Mouse (Mus musculus) neural tube, embryonic 11.5 days (tissue): ENCODE measurements around the gene Stat3. TPM values are rescaled to one million over a fixed set of nuclear protein-coding genes. Genes with fewer than 3 reads are reported as not detected.

Experiments
- ATAC-seq: fragments of 200-750 bp; cut with Nextera tagmentation; 2 replicates; pipeline ENCODE4 v1.8.0; 2017; ENCODE audit warnings: moderate number of reproducible peaks, mild to moderate bottlenecking, moderate TSS enrichment, moderate library complexity; ENCODE audit not compliant: insufficient read depth, low FRiP score, low TSS enrichment
- DNase-seq: peaks from one replicate; pipeline ENCODE4 v3.0.0-alpha.2; 2015; ENCODE audit warnings: low spot score
- H3K27ac ChIP-seq: fragments of 300-500 bp; sonication (generic); 2 replicates; pipeline ENCODE4 v1.5.1; 2014; ENCODE audit warnings: low read depth, mild to moderate bottlenecking, low read length
- H3K27me3 ChIP-seq: fragments of 300-500 bp; sonication (generic); 2 replicates; pipeline ENCODE4 v1.6.1; 2014; ENCODE audit warnings: mild to moderate bottlenecking, low read length, mixed read lengths; ENCODE audit not compliant: control insufficient read depth, insufficient read depth
- H3K36me3 ChIP-seq: fragments of 300-500 bp; sonication (generic); 2 replicates; pipeline ENCODE4 v1.6.1; 2014; ENCODE audit warnings: mild to moderate bottlenecking, low read length, moderate library complexity, mixed read lengths; ENCODE audit not compliant: control insufficient read depth, insufficient read depth
- H3K4me1 ChIP-seq: fragments of 300-500 bp; sonication (generic); 2 replicates; pipeline ENCODE4 v1.6.1; 2014; ENCODE audit warnings: low read length, mixed read lengths; ENCODE audit not compliant: control insufficient read depth, insufficient read depth
- H3K4me2 ChIP-seq: fragments of 300-500 bp; sonication (generic); 2 replicates; pipeline ENCODE4 v1.6.1; 2014; ENCODE audit warnings: low read depth, mild to moderate bottlenecking, moderate library complexity
- H3K4me3 ChIP-seq: fragments of 300-500 bp; sonication (generic); 2 replicates; pipeline ENCODE4 v1.5.1; 2014; ENCODE audit warnings: low read depth, low read length
- H3K9ac ChIP-seq: fragments of 300-500 bp; sonication (generic); 2 replicates; pipeline ENCODE4 v1.6.1; 2014; ENCODE audit warnings: mild to moderate bottlenecking, low read length
- H3K9me3 ChIP-seq: fragments of 300-500 bp; sonication (generic); 2 replicates; pipeline ENCODE4 v1.6.1; 2016; ENCODE audit warnings: low read length; ENCODE audit not compliant: control insufficient read depth
- WGBS: fragments of 180-500 bp; shearing (Covaris S2); extraction: QIAGEN DNeasy Blood & Tissue Kit; methylation state at CpG from one replicate; pipeline ENCODE4 v1.1.7; 2014; 5-methylcytosine and 5-hydroxymethylcytosine counted together
- polyA plus RNA-seq: library from polyadenylated mRNA; unstranded; fragments of >200 nt; fragmentation: Nextera tagmentation; extraction: Ambion mirVana; gene quantifications from 2 replicates; pipeline ENCODE4 v1.2.1, GENCODE M21; 2014

The Stat3 gene
- polyA plus RNA-seq, 1 experiment from 2014 or later: 42.1 TPM

GRCm38 (mm10) chr11:100905929-100906328 lies 33.4 kb downstream of the Stat3 start:
- WGBS: 75% methylated on average over 1 of the region's 1 CpGs
- no peak for ATAC-seq
- DNase-seq: no peak
- no peaks in the 10 kb centered on the region for H3K9me3 ChIP-seq
- no peaks in the 10 kb centered on the region for H3K27me3 ChIP-seq
- H3K4me3 ChIP-seq: no peak overlapping the region
- H3K36me3 ChIP-seq: peaks cover 12% of the 10 kb centered on the region
- no peak overlapping the region for H3K4me2 ChIP-seq
- no peak overlapping the region for H3K27ac ChIP-seq
- no peak overlapping the region for H3K9ac ChIP-seq
- no peaks in the 10 kb centered on the region for H3K4me1 ChIP-seq

- Histone ChIP-seq H3K4me3 (no peak overlapping the region), H3K36me3 (peaks cover 12% of the 10 kb centered on the region), H3K9ac (no peak overlapping the region), H3K9me3 (no peaks in the 10 kb centered on the region), H3K4me2 (no peak overlapping the region), H3K27ac (no peak overlapping the region), H3K4me1 (no peaks in the 10 kb centered on the region), H3K27me3 (no peaks in the 10 kb centered on the region)
- 74% methylated on average over 19 of the region's 20 CpGs for WGBS
- no peak for ATAC-seq
- DNase-seq: no peak
Measured at GRCm38 (mm10) chr11:100904580-100905351, 34.6 kb downstream of the Stat3 start.

GRCm38 (mm10) chr11:100898441-100899199 lies 40.7 kb downstream of the Stat3 start:
- Histone ChIP-seq H3K9ac (no peak overlapping the region), H3K4me2 (no peak overlapping the region), H3K4me3 (no peak overlapping the region), H3K4me1 (no peaks in the 10 kb centered on the region), H3K9me3 (no peaks in the 10 kb centered on the region), H3K36me3 (peaks cover 10% of the 10 kb centered on the region; the same call in 1 of the 2 replicates), H3K27me3 (no peaks in the 10 kb centered on the region), H3K27ac (0 out of 2 replicates have a peak overlapping the region, but pooled peaks have one; percentile 7)
- WGBS: 79% methylated on average over 16 of the region's 16 CpGs
- ATAC-seq (no peak), DNase-seq (no peak)

- Histone ChIP-seq H3K9ac (no peak overlapping the region), H3K27ac (no peak overlapping the region), H3K9me3 (no peaks in the 10 kb centered on the region), H3K4me2 (no peak overlapping the region), H3K36me3 (peaks cover 8% of the 10 kb centered on the region; the same call in 1 of the 2 replicates), H3K4me3 (no peak overlapping the region), H3K27me3 (no peaks in the 10 kb centered on the region), H3K4me1 (no peaks in the 10 kb centered on the region)
- DNase-seq (no peak), ATAC-seq (no peak)
- WGBS: 78% methylated on average over 7 of the region's 7 CpGs
Measured at GRCm38 (mm10) chr11:100897294-100898231, 41.8 kb downstream of the Stat3 start.

GRCm38 (mm10) chr11:100896078-100896477 lies 43.3 kb downstream of the Stat3 start:
- ATAC-seq: no peak
- no peaks in the 10 kb centered on the region for H3K9me3 ChIP-seq
- no peaks in the 10 kb centered on the region for H3K4me1 ChIP-seq
- no peak overlapping the region for H3K27ac ChIP-seq
- DNase-seq: no peak
- WGBS: 89% methylated on average over 10 of the region's 10 CpGs
- no peak overlapping the region for H3K4me2 ChIP-seq
- H3K36me3 ChIP-seq: no peaks in the 10 kb centered on the region
- no peaks in the 10 kb centered on the region for H3K27me3 ChIP-seq
- no peak overlapping the region for H3K4me3 ChIP-seq
- H3K9ac ChIP-seq: no peak overlapping the region

GRCm38 (mm10) chr11:100894146-100894918 lies 45.0 kb downstream of the Stat3 start:
- 66% methylated on average over 9 of the region's 9 CpGs for WGBS
- H3K9me3 ChIP-seq: no peaks in the 10 kb centered on the region
- no peak for DNase-seq
- H3K4me3 ChIP-seq: no peak overlapping the region
- no peak overlapping the region for H3K4me2 ChIP-seq
- no peak overlapping the region for H3K27ac ChIP-seq
- no peaks in the 10 kb centered on the region for H3K4me1 ChIP-seq
- no peaks in the 10 kb centered on the region for H3K27me3 ChIP-seq
- no peaks in the 10 kb centered on the region for H3K36me3 ChIP-seq
- no peak for ATAC-seq
- no peak overlapping the region for H3K9ac ChIP-seq

GRCm38 (mm10) chr11:100893482-100893881 lies 45.9 kb downstream of the Stat3 start:
- Histone ChIP-seq H3K9me3 (no peaks in the 10 kb centered on the region), H3K36me3 (no peaks in the 10 kb centered on the region), H3K27me3 (no peaks in the 10 kb centered on the region), H3K4me1 (no peaks in the 10 kb centered on the region), H3K27ac (no peak overlapping the region), H3K4me3 (no peak overlapping the region), H3K4me2 (no peak overlapping the region), H3K9ac (no peak overlapping the region)
- no peak for ATAC-seq
- DNase-seq: peak; percentile 89
- WGBS: 15% methylated on average over 9 of the region's 9 CpGs

- Histone ChIP-seq H3K9me3 (no peaks in the 10 kb centered on the region), H3K4me3 (no peak overlapping the region), H3K27me3 (no peaks in the 10 kb centered on the region), H3K9ac (no peak overlapping the region), H3K4me2 (no peak overlapping the region), H3K4me1 (no peaks in the 10 kb centered on the region), H3K36me3 (no peaks in the 10 kb centered on the region), H3K27ac (no peak overlapping the region)
- no peak for ATAC-seq
- DNase-seq: no peak
- 84% methylated on average over 4 of the region's 5 CpGs for WGBS
Measured at GRCm38 (mm10) chr11:100892435-100892834, 46.9 kb downstream of the Stat3 start.
